Mouse (Mus musculus) heart, postnatal 0 days (tissue): ENCODE data around the gene Pcnx4.

Experiments
- CTCF ChIP-seq: IDR thresholded peaks from 2 replicates; pipeline ENCODE4 v1.5.1; 2016; ENCODE audit warnings: antibody characterized with exemption, control low read depth, low read depth
- EP300 ChIP-seq: IDR thresholded peaks from 2 replicates; pipeline ENCODE4 v1.6.1; 2016; ENCODE audit warnings: antibody characterized with exemption, low read depth

DNA sequence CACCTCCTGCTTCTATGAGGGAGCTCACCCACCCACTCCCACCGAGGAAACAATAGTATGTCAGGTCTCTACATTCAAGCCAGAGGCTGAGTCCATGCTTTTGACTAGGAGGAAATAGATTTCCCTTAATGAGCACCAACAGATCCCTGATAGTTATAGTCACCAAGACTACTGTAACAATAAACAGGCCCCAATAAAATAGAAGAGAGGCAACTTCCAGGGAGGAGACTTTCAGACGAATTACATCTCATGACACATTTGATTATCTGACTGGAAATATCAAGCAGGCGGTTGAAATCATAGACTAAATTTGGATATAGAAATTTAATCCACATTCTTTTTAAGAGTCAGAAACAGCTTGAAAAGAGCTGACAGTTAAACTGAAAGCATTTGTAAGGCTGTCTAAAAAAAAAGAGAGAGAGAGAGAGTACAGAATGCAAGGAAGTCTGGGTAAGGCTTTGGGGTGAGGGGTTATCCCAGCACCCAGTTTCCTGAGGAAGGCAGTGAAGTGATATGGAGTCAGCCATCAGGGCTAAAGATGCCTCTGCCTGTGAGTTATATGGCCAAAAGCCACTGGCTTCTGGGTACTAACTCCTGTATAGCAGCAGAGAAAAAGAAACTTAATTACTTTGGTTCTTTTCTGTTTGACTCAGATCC, 45.0 kb upstream of the Pcnx4 start:
- TF ChIP-seq EP300 (no peak), CTCF (no peak)
